Mouse (Mus musculus): Measurements from ENCODE around the gene Gm8298. TPM values are rescaled to one million over a fixed set of nuclear protein-coding genes. Genes with fewer than 3 reads are reported as not detected.

Gm8298 gene
- not detected in 2 replicates for polyA plus RNA-seq (2021; fragmentation: Nextera tagmentation)
- long read RNA-seq, experiment 1: 0 reads
- long read RNA-seq, experiment 2: 0 reads

GRCm38 (mm10) chr3:59860751-59861150, at the start of gene Gm8298:
Gm8298 (plus strand) TSS chr3:59861051.

GRCm38 (mm10) chr3:59924914-59925313, 64.1 kb downstream of the Gm8298 start, which contains the start of gene C130079G13Rik:
C130079G13Rik (plus strand) TSS chr3:59925214.

Other genes starting within 250 kb of the Gm8298 start
- gene Gm5538, start 131.3 kb upstream of the Gm8298 start, polyA plus RNA-seq (2021; fragmentation: Nextera tagmentation): not detected in 2 replicates
- not detected in 2 replicates for gene C130079G13Rik, start 64.2 kb downstream of the Gm8298 start, polyA plus RNA-seq (2021; fragmentation: Nextera tagmentation)
- not detected in 2 replicates for gene Aadacl2, start 145.7 kb downstream of the Gm8298 start, polyA plus RNA-seq (2021; fragmentation: Nextera tagmentation)
- gene Aadac, start 164.7 kb downstream of the Gm8298 start, polyA plus RNA-seq (2021; fragmentation: Nextera tagmentation): not detected in 2 replicates
- gene Sucnr1, start 220.8 kb downstream of the Gm8298 start, polyA plus RNA-seq (2021; fragmentation: Nextera tagmentation): not detected in 2 replicates